Mouse (Mus musculus): ENCODE data around the gene Synj1.

The Synj1 gene

DNA sequence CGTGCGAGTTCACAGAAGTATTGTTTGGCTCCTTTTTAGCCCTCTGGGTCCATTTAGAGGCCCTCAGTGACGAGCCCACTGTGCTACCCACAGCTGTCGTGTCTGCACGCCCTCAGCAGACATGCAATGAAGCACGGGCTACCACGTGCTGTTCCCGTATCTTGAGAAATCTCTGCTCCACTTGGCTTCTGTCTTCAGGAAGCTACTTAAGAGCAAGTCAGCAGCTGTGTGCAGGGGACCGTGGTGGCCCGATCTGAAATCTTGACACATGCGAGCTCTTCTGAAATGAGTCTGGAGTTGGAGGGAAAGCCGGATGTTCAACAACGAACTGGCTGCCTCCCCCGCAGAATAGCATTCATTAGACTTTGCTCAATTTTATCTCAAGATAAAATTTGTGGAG is 119.5 kb downstream of the Synj1 start:
- DNase-seq (ENCODE audit: low read depth, low spot score), result no peak

DNA sequence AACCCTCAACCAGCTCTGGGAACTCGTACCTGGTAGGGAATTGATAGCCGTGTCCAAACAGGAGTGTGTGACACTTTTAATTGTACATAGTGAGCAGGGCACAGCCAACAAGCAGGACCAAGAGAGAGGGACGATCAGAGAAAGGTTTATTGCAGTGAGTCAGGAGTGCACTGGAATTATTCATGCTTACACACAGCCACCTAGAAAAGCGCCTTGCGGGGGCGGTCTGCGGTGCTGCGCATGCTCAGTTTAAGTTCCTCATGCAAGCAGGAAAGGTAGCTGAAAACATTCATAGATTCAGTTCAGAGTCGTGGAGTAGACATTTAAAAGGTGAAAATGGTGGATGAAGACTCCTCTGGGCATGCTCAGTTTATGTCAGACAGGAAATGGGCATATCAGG is 120.4 kb downstream of the Synj1 start:
- no peak for DNase-seq (ENCODE audit: low read depth, low spot score)

All from forelimb bud, embryonic 11.5 days (tissue).